Mouse (Mus musculus) activated CD4-positive, CD25-positive, alpha-beta regulatory T cell, adult 4 months (primary cell): ENCODE data around the gene Caln1. TPM values are rescaled to one million over a fixed set of nuclear protein-coding genes. Genes with fewer than 3 reads are reported as not detected.

Source experiments
- ATAC-seq: one replicate; pipeline ENCODE4 v1.8.0; 2017
- polyA plus RNA-seq, 2 experiments: library from polyadenylated mRNA; unstranded; fragments of 100-300 nt; shearing (Covaris generic); gene quantifications; one replicate each; pipeline ENCODE4 v1.2.1; 2017

The Caln1 gene
- polyA plus RNA-seq, 2 experiments from 2014 or later: not detected

DNA sequence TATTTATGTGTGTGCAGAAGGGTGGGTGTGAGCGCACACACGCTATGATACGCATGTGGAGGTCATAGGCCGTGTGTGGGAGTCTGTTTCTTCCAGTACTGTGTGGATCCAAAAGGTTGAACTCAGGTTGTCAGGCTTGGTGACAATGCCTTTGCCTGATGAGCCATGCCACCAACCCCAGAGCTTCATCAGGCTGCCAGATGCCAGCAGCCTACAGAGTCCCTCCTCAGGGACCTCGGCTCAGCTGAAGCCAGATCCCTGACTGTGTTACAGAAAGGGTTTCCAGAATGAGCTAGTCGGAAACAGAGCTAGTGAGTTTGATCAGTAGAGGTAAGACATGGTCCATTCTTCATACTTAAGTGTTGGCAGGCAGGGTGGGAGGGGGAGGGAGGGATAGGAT lies 25.9 kb downstream of the Caln1 start:
- ATAC-seq: no peak

DNA sequence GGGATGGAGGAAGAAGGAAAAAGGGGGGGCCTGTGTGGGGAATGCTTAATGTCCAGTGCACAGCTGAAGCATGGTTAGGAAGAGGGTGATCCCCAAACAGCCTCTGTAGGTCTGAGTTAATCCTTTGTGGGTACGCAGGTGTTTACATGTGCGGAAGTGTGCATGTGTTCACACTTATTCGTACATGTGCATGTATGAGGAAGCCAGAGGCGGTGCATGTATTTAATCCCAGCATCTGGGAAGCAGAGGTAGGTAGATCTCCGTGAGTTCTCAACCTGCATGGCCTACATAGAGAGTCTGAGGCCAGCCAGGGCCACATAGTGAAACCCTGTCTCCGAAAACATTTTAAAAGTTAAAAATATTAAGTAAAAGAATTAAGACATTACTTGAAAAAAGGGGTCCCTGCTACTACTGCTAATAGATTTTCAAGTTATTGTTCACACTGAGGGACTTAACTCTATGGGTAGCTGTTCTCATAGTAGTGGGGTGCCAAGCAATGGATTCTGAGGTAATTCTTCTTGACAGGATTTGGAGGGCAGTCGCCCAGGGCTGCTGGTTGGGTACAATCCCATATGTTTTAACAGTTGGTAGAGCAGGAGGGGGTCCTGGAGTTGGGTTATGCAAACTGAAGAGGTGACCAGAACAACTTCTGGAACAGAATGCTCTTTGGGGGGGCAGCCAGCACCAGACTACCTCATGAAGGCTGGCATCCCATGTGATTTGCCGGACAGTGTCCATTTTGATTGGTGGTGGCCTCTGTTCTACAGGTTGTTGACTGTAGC lies 31.1 kb downstream of the Caln1 start:
- ATAC-seq: no peak

DNA sequence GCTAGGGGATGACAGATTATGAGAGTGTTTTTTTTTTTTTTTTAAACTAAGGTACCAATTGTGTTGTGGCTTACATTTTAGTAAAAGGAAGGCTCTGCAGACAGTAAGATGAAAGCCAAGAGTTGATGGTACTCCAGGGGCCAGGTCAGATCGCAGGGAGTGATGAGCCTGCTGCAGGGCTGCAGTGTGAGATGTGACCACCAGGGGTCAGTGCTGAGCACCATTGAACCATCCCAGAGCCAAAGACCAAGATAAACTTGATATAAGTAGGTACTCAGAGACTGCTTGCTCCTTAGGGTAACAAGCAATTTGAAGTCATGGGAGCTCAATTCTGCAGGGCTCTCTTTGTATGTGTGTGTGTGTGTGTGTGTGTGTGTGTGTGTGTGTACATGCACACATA lies 35.9 kb downstream of the Caln1 start:
- ATAC-seq: no peak

DNA sequence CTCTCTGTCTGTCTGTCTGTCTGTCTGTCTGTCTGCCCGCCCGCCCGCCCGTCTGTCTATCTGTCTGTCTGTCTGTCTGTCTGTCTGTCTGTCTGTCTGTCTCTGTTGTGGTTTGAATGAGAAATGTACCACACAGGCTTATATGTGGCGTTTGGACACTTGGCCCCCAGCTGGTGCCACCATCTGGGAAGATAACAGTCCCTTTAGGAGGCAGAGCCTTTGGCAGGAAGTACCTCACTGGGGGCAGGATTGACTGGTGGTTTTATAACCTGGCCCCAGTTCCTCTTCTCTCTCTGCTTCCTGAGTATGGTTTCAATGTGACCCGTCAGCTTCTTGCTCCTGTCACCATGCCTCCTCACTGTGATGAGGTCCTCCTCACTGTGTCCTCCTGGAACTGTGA lies 40.5 kb downstream of the Caln1 start:
- no peak for ATAC-seq

DNA sequence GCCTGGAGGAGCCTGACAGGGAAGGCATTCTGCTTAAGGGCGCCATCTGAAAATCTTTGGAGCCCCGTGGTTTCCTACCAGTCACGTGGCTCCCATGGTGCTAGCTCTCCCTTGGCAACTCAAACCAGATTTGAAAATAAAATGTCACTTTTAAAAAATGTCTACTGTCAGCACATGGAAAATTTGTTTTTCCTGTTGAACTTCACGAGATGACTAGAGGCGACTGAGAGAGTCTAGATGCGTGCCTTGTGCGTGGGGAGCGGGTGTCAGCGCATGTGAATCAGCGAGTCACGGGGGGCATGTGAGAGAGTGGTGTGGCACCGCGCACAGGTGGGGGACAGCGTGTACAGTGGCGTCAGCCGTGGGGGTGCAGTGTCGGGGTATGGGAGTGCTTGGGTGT lies 42.3 kb downstream of the Caln1 start:
- no peak for ATAC-seq

DNA sequence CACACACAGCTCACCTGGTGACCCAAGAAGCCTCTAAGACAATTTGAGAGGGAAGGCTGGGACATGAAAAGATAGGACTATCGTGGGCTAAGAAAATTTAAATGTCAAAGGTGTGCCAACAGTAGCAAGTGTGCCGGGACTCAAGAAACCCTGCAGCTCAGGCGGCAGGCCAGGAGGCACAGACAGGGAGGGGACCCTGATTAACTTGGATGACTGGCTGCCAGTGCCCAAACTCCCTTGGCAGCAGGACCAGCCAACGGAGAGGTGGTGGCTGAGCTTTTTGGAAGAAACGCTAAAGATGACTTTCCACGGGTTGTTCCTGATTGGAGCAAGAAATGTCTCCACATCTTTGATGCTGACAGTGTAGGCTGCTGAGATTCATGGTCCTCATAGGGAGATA lies 78.2 kb downstream of the Caln1 start:
- no peak for ATAC-seq

DNA sequence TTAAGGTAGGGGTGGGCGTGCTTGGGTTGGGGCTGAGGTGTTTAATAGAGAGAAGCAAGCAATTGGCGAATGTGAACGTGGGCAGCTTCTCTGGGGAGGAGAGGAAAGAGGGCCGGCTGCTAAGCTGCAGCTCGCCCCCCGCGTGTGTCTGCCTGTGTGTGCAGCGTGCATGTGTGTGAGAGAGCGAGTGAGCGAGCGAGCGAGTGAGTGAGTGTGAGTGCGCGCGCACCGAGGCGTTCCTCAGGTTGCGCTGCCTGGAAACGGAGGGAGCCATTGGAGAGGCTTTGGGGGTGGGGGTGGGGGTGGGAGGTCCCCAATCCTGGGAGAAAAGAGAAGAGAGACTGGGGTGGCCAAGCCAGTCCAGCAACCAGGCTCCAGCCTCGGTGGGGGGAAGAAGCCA lies 79.2 kb downstream of the Caln1 start:
- no peak for ATAC-seq

DNA sequence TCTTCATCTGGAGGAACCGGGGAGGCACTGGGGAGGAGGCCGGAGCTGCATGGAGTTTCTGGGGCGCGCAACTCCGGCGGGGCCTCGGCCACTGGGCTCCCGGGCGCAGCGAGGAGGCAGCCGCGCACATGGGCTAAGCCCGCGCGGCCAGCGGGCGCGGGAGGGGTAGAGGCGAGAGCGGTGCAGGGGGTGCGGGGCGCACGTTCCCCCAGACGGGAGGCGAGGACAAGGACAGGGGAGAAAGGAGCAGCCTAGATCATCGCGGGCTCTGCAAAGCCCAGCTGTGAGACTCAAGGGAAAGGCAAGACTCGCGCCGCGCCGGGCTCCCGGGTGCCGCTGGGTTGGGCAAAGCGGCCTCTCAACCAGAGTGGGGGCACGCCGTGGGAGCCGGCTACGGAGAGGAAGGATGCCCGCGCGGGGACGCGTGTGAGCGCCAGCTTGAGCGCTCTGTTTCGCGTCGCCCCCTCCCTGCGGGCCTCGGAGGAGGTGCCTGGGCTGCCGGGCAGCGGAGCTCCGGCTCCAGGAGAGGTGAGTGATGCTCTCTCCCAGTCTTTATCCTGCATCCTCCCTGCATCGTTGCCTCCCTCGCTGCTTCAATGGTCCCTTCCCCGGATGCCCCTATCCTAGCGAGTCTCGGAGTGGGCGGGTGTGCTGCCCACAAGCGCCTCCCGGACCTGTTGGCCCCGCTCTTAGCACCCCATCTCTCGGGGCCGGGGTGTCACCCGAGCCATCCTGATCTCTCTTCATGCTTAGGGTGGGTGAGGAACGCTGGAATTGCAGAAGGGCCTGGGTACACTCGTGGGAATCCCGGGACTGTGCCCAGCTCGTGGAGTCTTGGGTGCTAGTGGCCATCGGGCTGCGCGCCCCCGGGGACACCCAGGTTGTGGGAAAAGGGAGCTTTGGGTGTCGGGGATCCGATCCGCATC lies 79.9 kb downstream of the Caln1 start:
- no peak for ATAC-seq

DNA sequence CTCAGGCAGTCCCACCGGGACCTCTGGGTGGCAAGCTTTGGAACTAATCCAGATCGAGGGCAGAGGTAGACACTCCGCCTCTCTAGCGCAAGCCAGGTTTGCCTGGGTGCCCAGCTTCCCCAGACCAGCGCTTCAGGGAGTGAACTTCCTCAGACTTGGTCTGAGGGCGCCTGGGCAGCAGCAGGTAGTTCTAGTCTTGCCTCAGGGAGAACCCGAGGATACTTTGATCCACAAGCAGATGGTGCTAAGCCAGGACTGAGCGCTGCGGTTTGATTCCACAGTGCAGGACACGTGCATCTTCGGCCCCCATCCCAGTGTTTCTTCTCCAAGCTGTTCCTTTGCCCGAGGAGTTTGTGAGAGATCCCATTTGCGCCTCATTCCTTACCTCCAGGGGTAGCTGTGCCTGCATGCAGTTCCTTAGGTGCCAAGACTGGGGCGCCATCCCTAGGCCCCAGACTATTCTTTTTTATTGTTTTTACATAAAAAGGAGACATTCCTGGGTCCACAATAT lies 80.8 kb downstream of the Caln1 start:
- ATAC-seq: no peak

DNA sequence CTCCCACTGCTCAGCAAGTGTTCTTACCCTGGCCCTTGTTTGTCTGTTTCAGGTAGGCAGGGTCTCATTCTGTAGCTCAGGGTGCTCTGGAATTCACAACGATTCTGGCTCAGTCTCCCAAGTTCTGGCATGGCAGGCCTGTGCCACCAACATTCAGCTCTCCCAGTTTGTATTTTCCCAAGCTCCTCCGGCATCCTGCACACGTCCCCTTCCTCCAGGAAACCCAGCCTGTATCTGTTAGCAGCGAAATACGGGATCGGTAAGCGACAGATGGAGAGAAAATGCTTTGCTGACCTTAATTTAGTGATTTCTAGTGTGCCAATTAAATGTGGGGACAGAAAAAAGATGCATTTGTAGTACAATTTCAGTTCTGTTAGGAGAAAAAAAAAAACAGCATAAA lies 88.8 kb downstream of the Caln1 start:
- ATAC-seq: no peak

DNA sequence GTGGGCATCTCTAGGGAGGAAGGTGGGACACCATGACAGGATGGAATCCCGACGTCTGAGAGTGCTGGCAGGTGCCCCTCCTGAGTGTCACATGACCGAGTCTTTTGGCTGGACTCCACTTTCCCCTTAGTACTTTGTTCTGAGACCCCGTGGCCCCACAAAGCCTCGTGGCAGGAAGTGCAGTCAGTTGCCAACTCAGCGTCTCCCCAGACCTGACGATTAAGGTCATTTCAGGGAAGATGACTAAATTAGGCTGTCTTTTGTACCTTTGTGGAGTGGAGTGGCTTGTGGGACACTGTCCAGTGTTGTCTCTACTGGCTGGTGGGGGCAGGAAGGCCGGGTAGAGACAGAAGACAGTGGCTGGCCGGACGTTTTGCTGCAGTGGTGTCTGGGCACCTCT lies 103.0 kb downstream of the Caln1 start:
- ATAC-seq: no peak

DNA sequence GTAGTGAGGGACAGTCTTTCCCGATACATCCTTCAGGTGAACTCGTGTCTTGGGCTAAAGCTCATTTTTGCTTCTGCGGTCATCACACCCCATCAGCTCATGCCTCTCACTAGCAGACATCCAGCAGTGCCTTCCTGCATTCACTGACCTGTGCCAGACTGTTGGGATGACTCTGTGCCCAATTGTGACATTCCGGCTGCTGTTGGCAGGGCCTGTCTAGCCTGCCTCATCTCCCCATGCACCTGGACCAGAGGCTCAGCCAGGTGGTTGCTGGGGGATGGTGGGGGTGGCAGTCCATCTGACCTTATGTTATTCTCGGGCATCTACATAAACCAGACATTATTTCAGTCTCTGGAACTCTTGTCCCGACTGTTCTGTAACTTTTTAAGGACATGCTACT lies 105.6 kb downstream of the Caln1 start:
- no peak for ATAC-seq

DNA sequence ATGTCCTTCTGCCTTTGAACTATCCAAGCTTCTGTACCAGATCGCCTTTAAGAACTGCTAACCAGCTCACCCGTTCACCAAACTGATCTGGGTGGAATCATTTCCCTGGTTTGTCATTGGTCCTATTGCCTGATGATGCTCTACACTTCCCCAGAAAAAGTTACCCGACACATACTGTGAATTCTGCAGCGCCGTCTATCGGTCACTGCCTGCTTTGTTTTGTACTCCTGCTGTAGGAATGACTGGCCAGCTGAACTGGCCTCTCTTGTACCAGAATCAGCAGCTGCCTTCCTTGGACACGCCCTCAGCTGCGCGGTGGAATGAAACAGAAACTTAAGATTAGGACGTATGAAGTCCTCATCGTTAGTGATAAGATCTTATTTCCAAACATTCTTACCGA lies 107.5 kb downstream of the Caln1 start:
- ATAC-seq: no peak

DNA sequence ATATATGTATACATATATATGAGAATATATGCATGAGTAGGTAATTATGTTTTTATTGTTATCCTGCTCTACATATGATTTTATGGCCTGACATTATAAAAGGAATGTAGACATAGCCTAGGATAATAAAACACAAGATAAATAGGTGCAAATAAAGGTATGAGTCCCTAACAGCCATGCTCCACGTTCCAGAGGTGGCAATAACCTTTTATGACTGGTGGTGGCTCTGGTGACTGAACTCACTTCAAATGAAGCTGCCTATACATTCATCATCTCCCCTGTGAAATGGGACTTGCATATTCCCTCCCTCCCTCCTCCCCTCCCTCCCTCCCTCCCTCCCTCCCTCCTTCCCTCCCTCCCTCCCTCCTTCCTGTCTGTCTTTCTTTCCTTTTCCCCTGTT lies 111.0 kb downstream of the Caln1 start:
- ATAC-seq: no peak

DNA sequence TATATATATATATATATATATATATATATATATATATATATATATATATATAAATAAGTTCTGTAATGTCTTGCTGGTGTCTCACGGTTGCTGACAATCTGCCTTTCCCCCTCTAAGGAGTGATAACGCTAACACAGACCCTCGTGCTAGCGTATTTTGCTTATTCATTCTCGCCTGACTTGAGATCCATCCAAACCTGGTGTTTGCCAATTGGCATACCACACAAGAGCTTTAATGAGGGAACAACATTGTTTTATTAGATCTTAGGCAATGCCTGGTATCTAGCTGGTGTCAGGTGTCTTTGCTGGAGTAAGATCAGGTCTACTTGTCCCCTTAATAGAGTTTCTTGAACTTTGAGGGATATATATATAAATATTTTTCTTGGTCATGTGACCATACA lies 122.2 kb downstream of the Caln1 start:
- no peak for ATAC-seq

DNA sequence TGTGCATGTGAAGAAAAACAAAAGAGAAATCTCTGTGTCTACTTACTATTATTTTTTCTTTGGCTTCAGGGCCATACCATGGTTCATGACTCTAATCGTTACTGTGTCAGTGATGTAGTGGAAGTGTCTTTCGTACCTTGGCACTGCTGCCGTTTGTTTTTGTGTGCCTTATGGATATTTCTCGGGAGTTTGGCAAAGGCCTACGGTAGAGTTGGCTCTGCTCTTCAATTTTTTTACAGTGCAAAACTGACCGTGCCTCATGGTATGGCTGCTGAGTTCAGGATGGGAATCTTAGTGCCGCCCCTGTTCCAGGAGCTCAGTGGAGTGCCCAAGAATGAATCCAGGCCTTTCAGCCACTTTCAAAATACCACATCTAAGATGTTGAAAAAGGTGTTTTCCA lies 123.0 kb downstream of the Caln1 start:
- no peak for ATAC-seq

DNA sequence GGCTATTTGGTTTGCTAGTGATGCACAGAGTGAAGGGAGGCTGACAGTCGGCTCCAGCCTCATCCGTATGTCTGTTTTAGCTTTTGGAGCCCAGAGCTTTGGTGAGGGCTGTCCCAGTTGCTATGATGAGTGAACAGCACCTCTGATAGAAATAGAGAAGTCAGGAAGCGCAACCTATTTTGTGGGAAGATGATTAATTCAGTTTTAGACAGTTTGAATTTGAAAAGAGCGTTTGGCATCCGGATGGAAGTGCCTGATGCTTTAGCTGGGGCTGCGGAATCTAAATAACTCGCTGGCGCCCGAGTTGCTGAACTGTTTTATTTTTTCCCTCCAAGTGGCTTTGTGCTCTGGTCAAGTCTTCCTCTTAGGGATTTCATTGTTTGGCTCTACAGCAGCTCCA lies 133.3 kb downstream of the Caln1 start:
- no peak for ATAC-seq

DNA sequence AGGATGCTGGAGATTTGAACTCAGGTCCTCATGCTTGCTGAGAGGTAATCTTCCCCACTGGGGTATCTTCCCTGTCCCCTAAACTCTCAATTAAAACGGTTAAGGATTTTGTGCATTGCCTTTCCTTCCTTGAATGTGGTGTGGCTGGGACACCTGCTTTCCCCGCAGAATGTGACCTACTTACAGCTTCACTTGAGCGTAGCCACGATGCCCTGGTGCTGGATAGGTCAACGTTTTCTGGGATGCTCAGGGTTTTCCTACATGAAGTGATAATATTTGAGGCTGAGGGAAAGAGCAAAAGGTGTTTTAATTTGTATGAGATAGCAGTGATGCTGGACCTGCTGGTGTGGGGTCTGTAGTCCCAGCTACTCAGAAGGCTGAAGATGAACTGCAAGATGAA lies 135.6 kb downstream of the Caln1 start:
- no peak for ATAC-seq

DNA sequence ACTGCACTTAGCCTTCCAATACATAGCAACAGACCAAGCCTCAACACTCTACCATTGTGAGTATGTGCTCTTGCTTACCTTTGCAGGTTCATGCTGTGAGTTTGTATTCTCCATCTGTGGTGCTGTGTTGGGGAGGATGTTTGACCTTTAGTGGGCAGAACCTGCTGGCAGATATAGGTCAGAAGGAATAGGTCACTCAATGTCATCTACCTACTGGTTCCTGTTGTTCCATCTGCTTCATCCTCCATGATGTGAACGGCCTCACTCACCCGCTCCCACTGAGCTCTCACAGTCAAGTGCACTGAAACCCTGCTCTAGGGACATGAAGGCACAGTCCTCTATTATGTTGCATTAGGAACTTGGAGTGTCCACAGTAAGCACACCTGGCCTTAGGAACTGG lies 141.3 kb downstream of the Caln1 start:
- no peak for ATAC-seq

DNA sequence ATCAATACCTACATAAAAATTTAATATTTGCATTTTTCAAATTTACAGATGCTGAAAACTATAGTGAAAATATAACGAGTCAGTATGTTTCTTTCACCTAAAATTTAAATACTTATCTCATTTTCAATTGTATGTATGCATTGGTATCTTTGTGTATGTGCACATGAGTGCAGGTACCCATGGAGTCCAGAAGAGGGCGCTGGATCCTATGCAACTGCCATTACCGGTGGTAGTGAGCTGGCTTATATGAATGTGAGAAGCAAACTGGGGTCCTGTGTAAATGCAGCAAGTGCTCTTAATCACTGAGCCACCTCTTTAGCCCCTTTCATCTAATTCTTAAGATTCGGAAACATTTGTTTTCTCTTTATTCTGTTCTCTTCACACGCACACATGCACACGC lies 146.1 kb downstream of the Caln1 start:
- no peak for ATAC-seq

DNA sequence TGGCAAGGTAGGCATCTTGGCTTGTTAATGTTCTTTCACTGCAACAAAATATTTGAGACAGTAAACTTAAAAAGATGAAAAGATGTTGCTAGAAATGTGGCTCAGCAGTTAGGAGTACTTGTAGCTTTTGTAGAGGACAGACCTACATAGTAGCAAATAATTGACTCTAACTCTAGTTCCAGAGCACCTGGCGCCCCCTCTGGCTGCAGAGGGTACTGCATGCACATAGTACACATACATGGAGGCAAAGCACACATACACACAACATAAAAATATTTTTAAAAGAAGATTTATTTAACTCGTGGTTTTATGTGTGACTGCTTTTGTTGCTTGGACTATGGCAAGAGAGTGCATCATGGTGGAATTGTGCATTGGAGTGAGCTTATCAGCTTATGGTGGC lies 151.3 kb downstream of the Caln1 start:
- ATAC-seq: no peak

DNA sequence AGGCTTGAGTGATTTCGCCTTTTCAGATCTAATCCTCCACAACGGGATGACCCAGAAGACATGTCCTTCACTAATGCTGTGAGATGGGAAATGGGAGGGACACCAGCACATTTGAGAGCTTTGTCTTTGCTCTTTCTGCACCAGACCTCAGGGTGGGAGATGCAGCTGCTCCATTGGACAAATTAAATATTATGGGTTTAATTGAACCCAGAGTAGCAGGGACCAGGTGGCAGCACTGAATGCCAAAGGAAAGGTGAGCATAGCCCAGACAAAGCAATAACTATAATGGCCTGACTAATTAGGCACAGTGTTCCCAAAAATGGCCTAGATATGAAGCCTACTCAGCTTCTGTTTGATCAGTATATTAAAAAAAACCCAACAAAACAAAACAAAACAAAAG lies 158.2 kb downstream of the Caln1 start:
- no peak for ATAC-seq

DNA sequence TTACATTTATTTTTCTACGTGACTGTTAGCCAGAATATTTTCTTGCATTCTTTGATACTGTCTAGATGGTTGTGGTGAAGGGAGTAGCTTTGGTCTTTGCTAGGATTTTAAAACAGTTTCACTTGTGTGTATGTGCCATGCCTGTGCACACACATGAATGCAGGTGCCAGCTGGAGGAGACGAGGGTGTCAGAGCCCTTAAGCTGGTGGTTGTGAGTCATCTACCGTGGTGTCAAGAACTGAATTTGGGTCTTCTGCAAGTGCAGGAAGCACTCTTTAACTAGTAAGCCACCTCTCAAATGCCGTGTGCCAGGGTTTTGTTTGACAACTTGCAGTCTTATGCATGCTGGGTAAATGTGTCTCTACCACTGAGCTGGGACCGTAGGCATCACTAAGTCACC lies 178.2 kb downstream of the Caln1 start:
- ATAC-seq: no peak

DNA sequence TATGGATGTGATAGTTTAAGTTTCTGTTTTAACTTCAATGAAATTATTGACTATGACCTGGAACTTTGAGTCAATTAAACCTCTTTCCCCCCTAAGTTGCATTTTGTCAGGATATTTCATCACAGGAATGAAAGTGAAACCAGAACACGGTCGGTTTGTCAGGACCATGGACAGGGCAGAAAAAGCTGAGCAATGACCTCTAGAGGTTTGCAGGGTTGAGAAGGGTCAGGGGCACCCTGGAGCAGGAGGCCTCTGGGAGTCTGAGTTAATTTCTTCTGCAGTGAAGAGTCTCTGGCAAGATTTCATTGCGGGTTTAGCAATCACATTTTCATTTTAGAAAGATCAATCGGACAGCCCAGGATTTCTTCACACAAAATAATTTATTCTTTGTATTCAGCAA lies 184.7 kb downstream of the Caln1 start:
- ATAC-seq: no peak
